Mouse (Mus musculus): ENCODE measurements around the gene Bok. TPM values are rescaled to one million over a fixed set of nuclear protein-coding genes. Genes with fewer than 3 reads are reported as not detected.

Gene Bok
- 4.2 and 5.3 TPM in 2 replicates for polyA plus RNA-seq (2015; fragmentation: Nextera tagmentation; extraction: Ambion mirVana)

DNA sequence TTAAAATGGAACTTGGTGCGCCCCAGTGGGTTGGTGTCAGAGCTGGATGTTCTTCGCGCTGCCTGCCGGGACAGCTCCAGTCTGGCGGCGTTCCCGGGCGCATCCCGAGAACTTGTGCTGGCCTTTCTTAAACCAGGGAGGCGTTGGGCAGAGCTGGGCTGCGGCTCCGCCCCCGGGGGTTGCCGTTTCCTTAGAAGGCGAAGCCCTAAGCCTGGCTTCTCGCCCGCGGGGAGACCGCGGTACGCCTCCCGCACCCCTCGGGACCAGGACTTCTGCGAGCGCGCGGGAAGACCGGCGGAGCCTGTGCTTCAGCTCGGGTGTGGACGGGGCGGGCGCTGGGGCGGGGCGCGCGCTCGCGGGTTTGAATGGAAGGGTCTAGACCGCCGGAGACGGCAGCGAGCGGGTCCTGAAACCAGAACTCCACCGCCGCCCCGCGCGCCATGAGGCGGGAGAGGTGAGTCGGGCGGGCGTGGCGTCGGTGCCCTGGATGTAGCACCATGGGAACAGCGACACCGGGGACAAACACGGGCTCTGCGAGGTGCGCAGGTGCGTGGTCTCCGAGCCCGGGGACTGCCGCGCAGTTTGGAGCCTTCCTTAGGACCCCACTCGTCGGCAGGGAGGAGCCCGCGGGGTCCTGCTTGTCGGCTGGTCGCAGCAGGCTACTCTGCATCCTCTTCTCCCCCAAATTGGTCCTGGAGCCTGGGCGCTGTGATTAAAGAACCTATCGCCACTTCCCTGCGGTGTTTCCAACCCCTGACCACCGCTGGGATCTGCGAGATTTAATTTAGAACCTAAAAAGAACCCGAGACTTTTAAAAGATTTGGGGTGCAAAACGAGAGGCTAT, at the start of gene Bok:
Gene Bok, plus strand, starts transcription at position 260 of the 844 bp plus-strand sequence.
- Histone ChIP-seq H3K27me3 (ENCODE audit: control insufficient read depth, insufficient read depth, low read depth, low read length) (peaks cover 31% of the 10 kb centered on the region), H3K4me2 (ENCODE audit: low read depth, low read length) (peak within 1 kb of the TSS; percentile 64), H3K4me1 (ENCODE audit: control insufficient read depth, low read depth, low read length) (no peaks in the 10 kb centered on the region), H3K27ac (ENCODE audit: low read length) (no peak within 1 kb of the TSS), H3K9me3 (replicated peaks; ENCODE audit: control insufficient read depth, low read length) (no peaks in the 10 kb centered on the region), H3K9ac (ENCODE audit: low read depth, low read length) (peak within 1 kb of the TSS; percentile 17), H3K4me3 (ENCODE audit: low read depth, low read length) (peak within 1 kb of the TSS; percentile 57), H3K36me3 (ENCODE audit: control insufficient read depth, insufficient read depth) (no peaks in the 10 kb centered on the region)
- peak; percentile 16; the same call in 1 of the 2 replicates for ATAC-seq (ENCODE audit: low read depth)
- under 1% methylated on average over 76 of the region's 78 CpGs for WGBS (ENCODE audit: insufficient replicate concordance)

DNA sequence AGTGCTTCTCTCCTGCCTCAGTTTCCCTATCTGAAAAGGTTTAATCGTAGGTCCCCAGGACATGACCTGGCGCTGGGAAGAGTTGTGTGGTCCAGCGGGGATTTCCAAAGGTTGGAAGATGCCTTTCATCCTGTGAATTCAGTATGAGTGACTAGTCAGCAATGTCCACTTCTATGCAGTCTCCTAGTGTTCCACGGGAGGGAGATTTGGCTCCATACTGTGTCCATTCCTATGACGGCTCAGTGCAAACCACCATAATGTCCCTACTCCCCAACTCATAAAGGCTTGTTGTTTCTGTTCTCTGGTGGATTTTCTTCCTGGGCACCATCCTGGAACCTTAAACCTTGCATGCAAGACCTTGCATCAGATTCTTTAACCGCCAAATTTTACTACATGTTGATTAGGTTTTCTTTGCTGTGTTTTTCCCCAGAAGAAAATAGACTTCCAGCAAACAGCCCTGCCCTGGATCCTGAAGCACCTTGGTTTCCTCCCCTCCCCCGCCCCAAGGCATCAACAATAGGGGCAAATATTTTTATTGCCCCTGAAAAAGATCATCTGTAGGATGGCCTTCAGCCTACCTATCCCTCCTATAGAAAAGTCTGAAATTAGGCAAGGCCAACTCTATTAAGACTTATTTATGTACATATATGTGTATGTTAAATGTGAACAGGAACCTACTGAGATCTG, 49.1 kb upstream of the Bok start:
- peak overlapping the region; percentile 83 for H3K27ac ChIP-seq (ENCODE audit: low read length)
- H3K4me2 ChIP-seq (ENCODE audit: low read depth, low read length): peak overlapping the region; percentile 96
- peak overlapping the region; percentile 98 for H3K4me3 ChIP-seq (ENCODE audit: low read depth, low read length)
- H3K9me3 ChIP-seq (replicated peaks; ENCODE audit: control insufficient read depth, low read length): no peaks in the 10 kb centered on the region
- peaks cover 19% of the 10 kb centered on the region for H3K4me1 ChIP-seq (ENCODE audit: control insufficient read depth, low read depth, low read length)
- no peaks in the 10 kb centered on the region for H3K36me3 ChIP-seq (ENCODE audit: control insufficient read depth, insufficient read depth)
- no peak for ATAC-seq (ENCODE audit: low read depth)
- peak overlapping the region; percentile 80 for H3K9ac ChIP-seq (ENCODE audit: low read depth, low read length)
- no peaks in the 10 kb centered on the region for H3K27me3 ChIP-seq (ENCODE audit: control insufficient read depth, insufficient read depth, low read depth, low read length)
- 23% methylated on average over 7 of the region's 7 CpGs for WGBS (ENCODE audit: insufficient replicate concordance)

DNA sequence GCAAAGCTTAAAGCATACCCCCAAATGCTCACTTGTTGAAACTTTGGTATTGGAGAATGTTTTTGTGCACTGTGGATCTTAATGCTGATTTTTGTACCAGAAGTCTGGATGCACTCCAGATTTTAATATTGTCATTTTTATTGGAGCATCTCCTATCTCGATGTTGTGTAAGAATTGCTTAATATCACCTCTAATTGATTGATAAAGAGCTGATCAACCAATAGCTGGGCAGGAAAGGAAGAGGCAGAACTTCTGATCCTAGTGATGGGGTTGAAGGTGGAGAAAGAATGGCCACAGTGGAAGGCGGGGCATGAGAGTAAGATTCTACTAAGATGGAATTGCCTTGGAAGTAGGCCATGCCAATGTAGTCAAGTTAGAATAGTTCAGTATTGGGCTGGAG, 43.5 kb upstream of the Bok start:
- Histone ChIP-seq H3K9me3 (replicated peaks; ENCODE audit: control insufficient read depth, low read length) (no peaks in the 10 kb centered on the region), H3K36me3 (ENCODE audit: control insufficient read depth, insufficient read depth) (no peaks in the 10 kb centered on the region), H3K27me3 (ENCODE audit: control insufficient read depth, insufficient read depth, low read depth, low read length) (no peaks in the 10 kb centered on the region), H3K4me2 (ENCODE audit: low read depth, low read length) (no peak overlapping the region), H3K4me3 (ENCODE audit: low read depth, low read length) (no peak overlapping the region), H3K9ac (ENCODE audit: low read depth, low read length) (no peak overlapping the region), H3K4me1 (ENCODE audit: control insufficient read depth, low read depth, low read length) (no peaks in the 10 kb centered on the region), H3K27ac (ENCODE audit: low read length) (no peak overlapping the region)
- no peak for ATAC-seq (ENCODE audit: low read depth)
- 65% methylated on average over 2 of the region's 2 CpGs for WGBS (ENCODE audit: insufficient replicate concordance)

DNA sequence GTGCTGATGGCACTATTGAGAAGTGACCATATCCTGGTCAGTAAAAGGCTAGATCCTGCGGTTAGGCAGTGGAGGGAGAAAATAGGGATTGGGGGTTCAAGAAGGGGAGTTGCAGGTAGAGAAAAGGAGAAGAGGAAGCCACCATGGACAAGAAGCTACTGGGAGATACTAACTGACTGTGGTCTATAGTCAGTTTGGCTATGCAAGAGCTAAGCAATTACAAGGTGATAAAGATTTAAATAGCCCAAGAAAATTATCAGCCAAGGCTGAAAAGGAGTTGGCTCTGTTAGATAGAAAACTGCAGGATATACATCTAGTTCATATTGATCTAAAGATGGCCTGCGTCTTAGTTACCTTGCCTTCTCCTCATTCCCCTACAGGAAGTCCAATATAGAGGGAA, 42.8 kb upstream of the Bok start:
- no peak overlapping the region for H3K27ac ChIP-seq (ENCODE audit: low read length)
- H3K4me2 ChIP-seq (ENCODE audit: low read depth, low read length): no peak overlapping the region
- H3K4me3 ChIP-seq (ENCODE audit: low read depth, low read length): no peak overlapping the region
- no peaks in the 10 kb centered on the region for H3K4me1 ChIP-seq (ENCODE audit: control insufficient read depth, low read depth, low read length)
- no peaks in the 10 kb centered on the region for H3K36me3 ChIP-seq (ENCODE audit: control insufficient read depth, insufficient read depth)
- H3K9me3 ChIP-seq (replicated peaks; ENCODE audit: control insufficient read depth, low read length): no peaks in the 10 kb centered on the region
- no peak for ATAC-seq (ENCODE audit: low read depth)
- H3K9ac ChIP-seq (ENCODE audit: low read depth, low read length): no peak overlapping the region
- WGBS (ENCODE audit: insufficient replicate concordance): 56% methylated on average over 2 of the region's 2 CpGs
- H3K27me3 ChIP-seq (ENCODE audit: control insufficient read depth, insufficient read depth, low read depth, low read length): no peaks in the 10 kb centered on the region

- Histone ChIP-seq H3K27ac (ENCODE audit: low read length) (no peak overlapping the region), H3K4me3 (ENCODE audit: low read depth, low read length) (no peak overlapping the region), H3K27me3 (ENCODE audit: control insufficient read depth, insufficient read depth, low read depth, low read length) (no peaks in the 10 kb centered on the region), H3K36me3 (ENCODE audit: control insufficient read depth, insufficient read depth) (no peaks in the 10 kb centered on the region), H3K4me1 (ENCODE audit: control insufficient read depth, low read depth, low read length) (peaks cover 2% of the 10 kb centered on the region), H3K9ac (ENCODE audit: low read depth, low read length) (no peak overlapping the region), H3K4me2 (ENCODE audit: low read depth, low read length) (no peak overlapping the region), H3K9me3 (replicated peaks; ENCODE audit: control insufficient read depth, low read length) (no peaks in the 10 kb centered on the region)
- ATAC-seq (ENCODE audit: low read depth): no peak
- WGBS (ENCODE audit: insufficient replicate concordance): 18% methylated on average over 5 of the region's 5 CpGs
These were observed 35.8 kb upstream of the Bok start for GRCm38 (mm10) chr1:93649604-93650172.

DNA sequence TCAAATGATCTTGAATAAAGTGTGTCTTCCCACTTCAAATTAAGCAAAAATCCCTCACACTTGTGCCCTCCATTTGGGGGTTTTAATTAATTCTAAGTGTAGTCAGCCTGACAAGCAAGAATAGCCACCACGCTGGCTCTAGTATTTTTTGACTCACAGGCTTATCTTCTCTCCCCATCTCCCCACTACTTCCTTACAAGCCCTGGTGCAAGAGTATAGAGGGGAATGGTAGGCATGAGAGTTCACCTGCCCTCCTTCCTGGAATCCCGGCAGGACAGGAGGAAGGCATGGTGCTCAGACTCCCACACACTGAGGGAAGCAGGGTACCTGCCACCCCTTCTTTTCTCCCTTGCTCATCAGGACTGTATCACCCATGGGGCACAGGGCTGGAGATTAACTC, 31.2 kb upstream of the Bok start:
- Histone ChIP-seq H3K4me2 (ENCODE audit: low read depth, low read length) (no peak overlapping the region), H3K4me3 (ENCODE audit: low read depth, low read length) (no peak overlapping the region), H3K4me1 (ENCODE audit: control insufficient read depth, low read depth, low read length) (peaks cover 2% of the 10 kb centered on the region), H3K27ac (ENCODE audit: low read length) (no peak overlapping the region), H3K27me3 (ENCODE audit: control insufficient read depth, insufficient read depth, low read depth, low read length) (no peaks in the 10 kb centered on the region), H3K9ac (ENCODE audit: low read depth, low read length) (no peak overlapping the region), H3K36me3 (ENCODE audit: control insufficient read depth, insufficient read depth) (no peaks in the 10 kb centered on the region), H3K9me3 (replicated peaks; ENCODE audit: control insufficient read depth, low read length) (no peaks in the 10 kb centered on the region)
- 2% methylated on average over 2 of the region's 2 CpGs for WGBS (ENCODE audit: insufficient replicate concordance)
- no peak for ATAC-seq (ENCODE audit: low read depth)

- Histone ChIP-seq H3K4me1 (ENCODE audit: control insufficient read depth, low read depth, low read length) (peaks cover 2% of the 10 kb centered on the region), H3K36me3 (ENCODE audit: control insufficient read depth, insufficient read depth) (no peaks in the 10 kb centered on the region), H3K4me3 (ENCODE audit: low read depth, low read length) (no peak overlapping the region), H3K9ac (ENCODE audit: low read depth, low read length) (no peak overlapping the region), H3K27me3 (ENCODE audit: control insufficient read depth, insufficient read depth, low read depth, low read length) (no peaks in the 10 kb centered on the region), H3K4me2 (ENCODE audit: low read depth, low read length) (no peak overlapping the region), H3K27ac (ENCODE audit: low read length) (no peak overlapping the region), H3K9me3 (replicated peaks; ENCODE audit: control insufficient read depth, low read length) (no peaks in the 10 kb centered on the region)
- WGBS (ENCODE audit: insufficient replicate concordance): 44% methylated on average over 2 of the region's 2 CpGs
- peak; percentile 85 for ATAC-seq (ENCODE audit: low read depth)
These were observed 30.7 kb upstream of the Bok start for GRCm38 (mm10) chr1:93654798-93655197.

- Histone ChIP-seq H3K27me3 (ENCODE audit: control insufficient read depth, insufficient read depth, low read depth, low read length) (no peaks in the 10 kb centered on the region), H3K9me3 (replicated peaks; ENCODE audit: control insufficient read depth, low read length) (no peaks in the 10 kb centered on the region), H3K4me1 (ENCODE audit: control insufficient read depth, low read depth, low read length) (peaks cover 2% of the 10 kb centered on the region), H3K27ac (ENCODE audit: low read length) (no peak overlapping the region), H3K9ac (ENCODE audit: low read depth, low read length) (no peak overlapping the region), H3K4me2 (ENCODE audit: low read depth, low read length) (no peak overlapping the region), H3K4me3 (ENCODE audit: low read depth, low read length) (no peak overlapping the region), H3K36me3 (ENCODE audit: control insufficient read depth, insufficient read depth) (no peaks in the 10 kb centered on the region)
- no peak for ATAC-seq (ENCODE audit: low read depth)
- WGBS (ENCODE audit: insufficient replicate concordance): 46% methylated on average over 7 of the region's 7 CpGs
These were observed 29.0 kb upstream of the Bok start for GRCm38 (mm10) chr1:93656325-93657024.
